Mouse (Mus musculus) kidney, embryonic 14.5 days (tissue): ENCODE results near the gene B3galt4. TPM values are rescaled to one million over a fixed set of nuclear protein-coding genes. Genes with fewer than 3 reads are reported as not detected.
"Not testable (repeated sequence)": the region's sequence is repeated elsewhere in the genome, so short reads cannot be mapped to it uniquely, and the experiment has no call there.

Experiments
- ATAC-seq: fragments of 200-750 bp; cut with Nextera tagmentation; 2 replicates; pipeline ENCODE4 v1.8.0; 2017; ENCODE audit warnings: moderate number of reproducible peaks, mild to moderate bottlenecking, moderate TSS enrichment, moderate library complexity; ENCODE audit not compliant: low FRiP score, low TSS enrichment
- H3K27ac ChIP-seq: fragments of 300-500 bp; sonication (generic); 2 replicates; pipeline ENCODE4 v1.5.1; 2014; ENCODE audit warnings: low read depth, mild to moderate bottlenecking, low read length, moderate library complexity, mixed read lengths
- H3K27me3 ChIP-seq: fragments of 300-500 bp; sonication (generic); 2 replicates; pipeline ENCODE4 v1.6.1; 2014; ENCODE audit warnings: mild to moderate bottlenecking, low read length; ENCODE audit not compliant: control insufficient read depth, insufficient read depth
- H3K36me3 ChIP-seq: fragments of 300-500 bp; sonication (generic); 2 replicates; pipeline ENCODE4 v1.6.1; 2014; ENCODE audit warnings: low read length, mixed read lengths; ENCODE audit not compliant: control insufficient read depth, insufficient read depth
- H3K4me1 ChIP-seq: fragments of 300-500 bp; sonication (generic); 2 replicates; pipeline ENCODE4 v1.6.1; 2014; ENCODE audit warnings: low read length, mixed read lengths; ENCODE audit not compliant: control insufficient read depth, insufficient read depth
- H3K4me2 ChIP-seq: fragments of 300-500 bp; sonication (generic); replicated peaks from 2 replicates; pipeline ENCODE4 v1.6.1; 2014; ENCODE audit warnings: low read depth, mild to moderate bottlenecking, low read length
- H3K4me3 ChIP-seq: fragments of 300-500 bp; sonication (generic); 2 replicates; pipeline ENCODE4 v1.5.1; 2014; ENCODE audit warnings: mild to moderate bottlenecking, low read length
- H3K9ac ChIP-seq: fragments of 300-500 bp; sonication (generic); 2 replicates; pipeline ENCODE4 v1.6.1; 2014; ENCODE audit warnings: low read depth, mild to moderate bottlenecking, low read length, moderate library complexity
- H3K9me3 ChIP-seq: fragments of 300-500 bp; sonication (generic); 2 replicates; pipeline ENCODE4 v1.6.1; 2016; ENCODE audit warnings: low read length; ENCODE audit not compliant: control insufficient read depth
- WGBS: fragments of 180-500 bp; shearing (Covaris S2); extraction: QIAGEN DNeasy Blood & Tissue Kit; methylation state at CpG from one replicate; pipeline ENCODE4 v1.1.7; 2014; 5-methylcytosine and 5-hydroxymethylcytosine counted together
- polyA plus RNA-seq: library from polyadenylated mRNA; unstranded; fragments of >200 nt; fragmentation: Nextera tagmentation; extraction: Ambion mirVana; gene quantifications from 2 replicates; pipeline ENCODE4 v1.2.1, GENCODE M21; 2014

B3galt4 gene
- polyA plus RNA-seq, 1 experiment from 2014 or later = 2.8 TPM

GRCm38 (mm10) chr17:33991788-33992664 is 40.7 kb upstream of the B3galt4 start:
- H3K27me3 ChIP-seq = no peaks in the 10 kb centered on the region
- no peaks in the 10 kb centered on the region for H3K4me1 ChIP-seq
- no peak overlapping the region for H3K9ac ChIP-seq
- ATAC-seq = peak; percentile 35; the same call in 1 of the 2 replicates
- H3K27ac ChIP-seq = no peak overlapping the region
- H3K4me2 ChIP-seq = no peak overlapping the region
- no peaks in the 10 kb centered on the region for H3K9me3 ChIP-seq
- H3K36me3 ChIP-seq = no peaks in the 10 kb centered on the region
- 32% methylated on average over 10 of the region's 10 CpGs for WGBS
- no peak overlapping the region for H3K4me3 ChIP-seq

DNA sequence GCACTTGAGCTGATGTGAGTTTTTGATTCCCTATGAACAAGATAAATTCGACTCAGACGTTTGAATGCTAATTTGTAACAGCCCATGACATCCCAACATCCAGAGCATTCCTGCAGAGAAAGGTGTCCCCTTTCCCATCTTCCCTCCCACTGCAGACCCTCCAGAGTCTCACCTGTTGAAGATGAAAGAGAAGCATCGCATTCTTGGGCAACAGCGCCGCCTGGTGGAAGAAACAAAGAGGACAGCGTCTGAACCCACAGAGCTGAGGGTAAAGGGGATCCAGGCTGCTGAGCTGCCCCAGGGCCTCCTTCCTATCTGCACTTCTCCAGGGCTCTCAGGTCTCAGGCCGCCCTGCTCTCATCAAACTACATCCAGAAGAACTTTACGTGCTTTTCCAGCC is 30.8 kb upstream of the B3galt4 start:
- H3K4me1 ChIP-seq, ATAC-seq, H3K9me3 ChIP-seq, H3K27ac ChIP-seq, H3K36me3 ChIP-seq, H3K9ac ChIP-seq, H3K4me3 ChIP-seq: not testable (repeated sequence)
- peak overlapping the region; percentile 59 for H3K4me2 ChIP-seq
- peaks cover 32% of the 10 kb centered on the region for H3K27me3 ChIP-seq
- 15% methylated on average over 8 of the region's 8 CpGs for WGBS

GRCm38 (mm10) chr17:33981192-33981909 is 30.1 kb upstream of the B3galt4 start:
- H3K4me3 ChIP-seq = peak overlapping the region; percentile 47
- under 1% methylated on average over 27 of the region's 27 CpGs for WGBS
- peak; percentile 91 for ATAC-seq
- H3K4me2 ChIP-seq = peak overlapping the region; percentile 59
- peak overlapping the region; percentile 78; the same call in 1 of the 2 replicates for H3K27ac ChIP-seq
- H3K9me3 ChIP-seq, H3K4me1 ChIP-seq, H3K36me3 ChIP-seq: not testable (repeated sequence)
- H3K9ac ChIP-seq = peak overlapping the region; percentile 53; the same call in 1 of the 2 replicates
- H3K27me3 ChIP-seq = peaks cover 39% of the 10 kb centered on the region

DNA sequence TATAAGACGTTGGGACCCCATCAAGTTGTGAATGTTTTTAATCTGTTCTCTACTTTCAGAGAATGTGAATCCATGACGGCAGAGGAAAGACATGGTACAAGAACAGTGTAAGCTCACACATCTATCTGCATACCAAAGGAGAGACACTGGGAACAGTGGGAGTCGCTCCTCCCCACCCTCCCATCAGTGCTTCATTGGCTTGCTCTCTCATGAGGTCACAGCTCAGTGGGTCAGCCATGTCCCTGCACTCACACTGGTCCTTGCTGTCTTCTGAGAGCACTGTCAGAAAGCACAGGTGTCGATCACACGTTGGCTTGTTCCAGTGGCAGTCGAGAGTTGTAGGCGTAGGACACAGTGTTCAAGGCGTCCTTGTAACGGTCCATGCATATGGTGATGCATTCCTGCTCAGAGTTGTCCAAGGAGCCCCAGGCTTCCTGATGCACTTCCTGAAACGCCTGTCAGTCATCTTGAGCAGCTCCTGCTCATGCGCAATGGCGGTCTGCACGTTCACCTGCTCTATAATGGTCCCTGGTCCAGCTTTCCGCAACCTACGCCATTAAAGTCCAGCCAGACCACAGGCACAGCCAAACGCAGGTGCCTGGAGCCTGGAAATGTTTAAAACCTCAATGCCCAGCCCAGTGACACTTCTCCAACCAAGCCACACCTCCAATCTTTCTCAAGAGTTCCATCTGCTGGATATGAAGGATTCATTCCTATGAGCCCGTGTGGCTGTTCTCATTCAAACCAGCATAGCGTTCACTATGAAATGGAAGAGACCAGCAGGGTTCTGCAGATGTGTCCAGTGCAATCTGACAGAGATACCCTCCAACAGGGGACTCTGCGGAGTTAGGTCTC is 29.1 kb upstream of the B3galt4 start:
- H3K27me3 ChIP-seq = peaks cover 41% of the 10 kb centered on the region
- no peaks in the 10 kb centered on the region for H3K9me3 ChIP-seq
- H3K4me2 ChIP-seq = no peak overlapping the region
- no peaks in the 10 kb centered on the region for H3K36me3 ChIP-seq
- H3K27ac ChIP-seq = no peak overlapping the region
- H3K9ac ChIP-seq = no peak overlapping the region
- H3K4me3 ChIP-seq = no peak overlapping the region
- ATAC-seq = peak; percentile 15; the same call in 1 of the 2 replicates
- 70% methylated on average over 19 of the region's 19 CpGs for WGBS
- H3K4me1 ChIP-seq = peaks cover 7% of the 10 kb centered on the region; the same call in 1 of the 2 replicates

GRCm38 (mm10) chr17:33979512-33980050 is 28.3 kb upstream of the B3galt4 start:
- ATAC-seq = no peak
- no peak overlapping the region for H3K9ac ChIP-seq
- H3K9me3 ChIP-seq = no peaks in the 10 kb centered on the region
- peaks cover 41% of the 10 kb centered on the region for H3K27me3 ChIP-seq
- no peaks in the 10 kb centered on the region for H3K36me3 ChIP-seq
- H3K27ac ChIP-seq = no peak overlapping the region
- H3K4me1 ChIP-seq = peaks cover 7% of the 10 kb centered on the region; the same call in 1 of the 2 replicates
- 46% methylated on average over 6 of the region's 6 CpGs for WGBS
- no peak overlapping the region for H3K4me3 ChIP-seq
- no peak overlapping the region for H3K4me2 ChIP-seq

DNA sequence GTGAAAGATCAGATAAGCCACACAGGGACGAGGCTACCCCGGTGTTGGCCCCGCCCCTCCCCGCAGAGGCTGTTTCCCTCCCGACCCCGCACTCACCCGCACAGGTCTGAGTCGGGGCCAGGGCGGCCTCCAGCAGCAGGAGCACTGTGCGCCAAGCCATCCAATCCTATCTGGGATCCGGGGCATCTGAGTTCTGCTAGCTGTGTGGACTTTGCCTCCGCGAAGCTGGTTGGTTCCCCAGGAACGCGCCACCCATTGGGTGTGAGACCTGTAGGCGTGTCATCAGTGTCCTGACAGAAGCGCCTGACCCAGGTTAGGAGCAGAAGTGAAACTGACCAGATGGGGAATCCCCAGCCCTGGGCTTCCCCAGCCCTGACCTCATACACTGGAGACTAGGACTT is 27.3 kb upstream of the B3galt4 start:
- peak overlapping the region; percentile 55 for H3K4me2 ChIP-seq
- peaks cover 7% of the 10 kb centered on the region; the same call in 1 of the 2 replicates for H3K4me1 ChIP-seq
- H3K9me3 ChIP-seq = no peaks in the 10 kb centered on the region
- peaks cover 44% of the 10 kb centered on the region for H3K27me3 ChIP-seq
- H3K36me3 ChIP-seq = no peaks in the 10 kb centered on the region
- H3K9ac ChIP-seq = peak overlapping the region; percentile 50
- H3K4me3 ChIP-seq = peak overlapping the region; percentile 39
- ATAC-seq = peak; percentile 47
- no peak overlapping the region for H3K27ac ChIP-seq
- under 1% methylated on average over 16 of the region's 17 CpGs for WGBS

DNA sequence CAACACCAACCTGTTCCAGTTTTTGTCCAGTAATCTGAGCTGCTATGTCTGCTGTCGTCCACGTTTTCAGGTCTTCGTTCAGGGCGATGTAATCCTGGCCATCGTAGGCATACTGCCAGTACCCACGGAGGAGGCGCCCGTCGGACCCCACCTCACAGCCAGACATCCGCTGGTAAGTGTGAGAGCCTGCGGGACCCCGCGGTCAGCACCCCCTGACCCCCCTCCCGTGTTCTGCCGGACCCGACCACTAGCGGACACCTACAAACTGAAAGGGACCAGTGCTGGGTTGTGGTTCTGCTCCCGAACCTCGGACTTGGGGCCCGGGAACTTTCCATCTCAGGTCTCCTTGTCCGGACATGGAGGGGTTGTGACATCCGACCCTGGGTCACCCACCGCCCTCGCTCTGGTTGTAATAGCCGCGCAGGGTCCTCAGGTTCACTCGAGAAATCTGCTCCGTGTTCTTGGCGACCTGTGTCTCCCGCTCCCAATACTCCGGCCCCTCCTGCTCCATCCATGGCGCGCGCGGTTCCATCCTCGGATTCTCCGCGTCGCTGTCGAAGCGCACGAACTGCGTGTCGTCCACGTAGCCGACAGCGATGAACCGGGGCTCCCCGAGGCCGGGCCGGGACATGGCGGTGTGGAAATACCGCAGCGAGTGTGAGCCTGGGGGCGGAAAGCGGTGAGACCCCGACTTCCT is 26.7 kb upstream of the B3galt4 start:
- Histone ChIP-seq H3K36me3 (no peaks in the 10 kb centered on the region), H3K4me1 (peaks cover 7% of the 10 kb centered on the region; the same call in 1 of the 2 replicates), H3K4me3 (peak overlapping the region; percentile 39), H3K4me2 (peak overlapping the region; percentile 55), H3K27me3 (peaks cover 44% of the 10 kb centered on the region), H3K9ac (peak overlapping the region; percentile 50), H3K9me3 (no peaks in the 10 kb centered on the region), H3K27ac (no peak overlapping the region)
- no peak for ATAC-seq
- WGBS = 2% methylated on average over 57 of the region's 57 CpGs

DNA sequence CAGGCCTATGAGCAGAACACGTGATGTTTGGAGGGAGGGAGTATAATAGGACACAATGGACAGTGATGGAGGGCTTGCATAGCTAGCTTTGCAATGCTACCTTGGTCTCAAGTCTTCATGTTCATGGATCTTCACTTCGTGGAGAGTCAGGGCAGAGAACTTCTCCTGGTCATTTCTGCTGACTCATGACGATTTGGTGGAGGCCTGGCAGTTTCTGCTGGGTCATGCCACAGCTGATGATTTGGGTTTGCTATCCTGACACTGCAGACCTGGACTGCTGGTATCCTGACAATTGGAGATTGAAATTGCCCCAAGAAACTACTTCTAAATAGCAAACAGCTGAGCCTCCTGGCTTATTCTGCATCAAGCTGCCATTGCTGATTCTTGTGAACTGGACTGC is 22.3 kb upstream of the B3galt4 start:
- Histone ChIP-seq H3K9me3 (0 out of 2 replicates have a peak, but pooled peaks cover 2% of the 10 kb centered on the region), H3K27me3 (peaks cover 26% of the 10 kb centered on the region), H3K4me3 (no peak overlapping the region), H3K27ac (no peak overlapping the region), H3K9ac (no peak overlapping the region), H3K36me3 (no peaks in the 10 kb centered on the region), H3K4me2 (no peak overlapping the region), H3K4me1 (peaks cover 7% of the 10 kb centered on the region; the same call in 1 of the 2 replicates)
- no peak for ATAC-seq
- 60% methylated on average over 3 of the region's 3 CpGs for WGBS
